Mouse (Mus musculus) kidney, adult 11 months (tissue): ENCODE data around the gene 4930578G10Rik.
"Not testable (repeated sequence)": the region's sequence is repeated elsewhere in the genome, so short reads cannot be mapped to it uniquely, and the experiment has no call there.

Experiments used
- DNase-seq: peaks from one replicate; pipeline ENCODE4 v3.0.0; 2022

Gene 4930578G10Rik

DNA sequence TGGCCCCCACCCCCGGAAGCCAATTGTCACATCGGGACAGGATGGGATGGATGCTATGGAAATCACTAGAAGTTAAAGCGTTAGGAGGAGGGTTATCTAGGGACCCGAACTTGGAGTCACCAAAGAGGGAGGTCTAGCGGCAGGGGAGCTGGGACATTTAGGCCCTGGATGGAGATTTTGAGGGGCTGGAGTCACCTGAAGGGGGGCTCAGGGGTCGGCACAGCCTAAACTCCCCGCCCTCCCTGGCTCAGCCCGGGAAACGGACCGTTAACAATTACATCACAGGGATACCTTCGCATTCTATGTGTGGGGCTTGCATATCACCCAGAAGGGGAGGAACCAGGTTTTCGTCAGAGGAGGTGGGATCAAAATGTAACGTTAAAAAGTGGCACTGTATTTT is at the start of gene 4930578G10Rik:
TSS of gene 4930578G10Rik (plus strand) at position 301 of the 400 bp plus-strand sequence.
- not testable (repeated sequence) for DNase-seq

DNA sequence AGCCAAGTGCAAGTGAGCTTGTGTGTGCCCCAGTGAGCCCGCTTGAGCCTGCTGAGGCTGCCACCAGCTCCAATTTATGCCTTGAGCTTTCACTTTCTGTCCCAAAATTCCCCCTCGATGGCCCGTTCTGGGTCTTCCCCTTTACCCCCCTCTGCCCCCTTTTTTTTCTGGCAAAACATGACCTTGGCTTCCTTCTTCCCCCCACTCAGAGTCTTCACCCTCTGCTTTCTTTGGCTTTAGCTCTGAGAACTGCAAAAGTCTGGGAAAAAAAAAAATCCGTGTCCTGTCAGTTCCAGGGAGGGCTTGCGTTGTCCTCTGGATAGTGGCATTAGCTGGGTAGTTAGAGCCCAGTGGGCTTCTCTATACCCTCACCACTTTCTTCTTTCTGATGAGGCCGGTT is 21.1 kb downstream of the 4930578G10Rik start, which contains the start of gene Ccl19:
TSS of gene Ccl19 (minus strand) at position 101 of the 400 bp plus-strand sequence.
- not testable (repeated sequence) for DNase-seq

DNA sequence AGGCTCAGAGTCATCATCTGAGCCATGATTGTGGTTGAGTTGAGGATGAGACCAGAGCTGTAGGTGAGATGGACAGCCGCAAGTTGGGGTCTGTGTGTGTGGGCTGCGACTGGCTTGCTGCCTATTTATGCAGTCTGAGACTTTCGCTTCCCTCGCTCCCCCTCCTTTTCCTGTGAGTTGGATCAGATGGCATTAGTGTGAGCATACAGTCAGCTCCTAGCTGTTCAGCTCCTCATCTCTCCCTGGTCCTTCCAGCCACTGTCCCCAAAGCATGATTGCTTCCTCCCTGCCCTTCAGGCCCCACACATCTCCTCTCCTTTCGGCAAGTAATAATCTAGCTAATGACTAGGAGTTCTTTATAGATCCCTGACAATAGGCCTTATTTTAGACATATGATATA is 38.5 kb downstream of the 4930578G10Rik start, which contains the start of gene Ccl21a:
TSS of gene Ccl21a (minus strand) at position 101 of the 400 bp plus-strand sequence.
- not testable (repeated sequence) for DNase-seq

DNA sequence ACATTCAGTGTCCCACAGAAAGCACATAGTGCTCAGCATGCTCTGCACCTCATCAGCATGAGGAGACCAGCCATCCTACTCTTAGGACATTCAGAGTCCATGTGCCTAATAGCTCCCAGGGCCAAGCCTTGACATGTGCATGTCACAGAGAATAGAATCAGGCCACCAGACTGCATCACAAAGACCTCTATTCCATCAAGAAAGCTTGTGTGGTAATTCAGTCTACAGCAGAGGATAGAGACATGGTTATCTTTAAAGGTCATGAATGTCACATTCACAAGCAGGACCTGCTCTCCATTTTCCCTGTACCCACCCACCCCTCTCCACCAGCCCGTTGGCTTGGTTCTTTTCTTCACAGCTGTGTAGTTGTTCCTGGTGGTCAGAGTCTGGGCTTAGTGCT is 118.4 kb downstream of the 4930578G10Rik start, which contains the start of gene Fam205a1:
TSS of gene Fam205a1 (minus strand) at position 101 of the 400 bp plus-strand sequence.
- DNase-seq = not testable (repeated sequence)

DNA sequence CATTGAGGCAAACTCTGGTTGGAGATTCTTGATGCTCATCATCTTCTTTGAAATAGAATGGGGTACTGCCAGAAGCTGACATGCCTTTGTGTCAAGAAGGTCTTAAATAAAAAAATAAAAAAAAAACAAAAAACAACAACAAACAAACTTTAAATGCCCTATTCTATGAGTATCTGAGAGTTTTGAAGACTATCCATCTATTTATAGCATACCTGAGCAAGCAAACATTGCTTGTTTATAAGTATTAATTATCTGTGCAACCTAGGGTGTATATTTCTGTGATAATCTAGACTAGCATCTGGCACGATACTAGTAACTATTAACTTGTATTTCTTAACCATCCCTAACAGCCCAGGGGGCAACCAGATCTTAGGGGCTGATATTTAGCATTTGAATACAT is 121.3 kb downstream of the 4930578G10Rik start, which contains the start of gene Gm12394:
TSS of gene Gm12394 (minus strand) at position 101 of the 400 bp plus-strand sequence.
- not testable (repeated sequence) for DNase-seq

DNA sequence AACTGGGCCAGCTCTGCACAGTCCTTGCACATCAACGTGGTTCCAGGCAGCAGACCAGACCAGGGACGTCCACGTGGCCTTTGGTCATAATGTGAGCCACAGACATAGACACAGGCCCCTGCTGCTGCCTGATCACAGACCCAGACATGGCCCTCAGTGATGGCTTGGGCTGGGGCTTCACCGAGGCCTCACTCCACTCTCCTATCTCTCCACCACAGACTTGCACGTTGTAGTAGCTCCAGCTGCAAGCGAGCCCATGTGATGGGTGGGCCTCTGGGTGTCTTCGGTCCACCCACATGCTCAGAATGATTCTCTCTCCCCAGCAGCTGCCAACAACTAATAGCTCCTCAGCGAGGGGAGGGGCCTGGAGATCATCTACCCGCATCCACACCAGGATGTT is 125.1 kb downstream of the 4930578G10Rik start:
- not testable (repeated sequence) for DNase-seq

DNA sequence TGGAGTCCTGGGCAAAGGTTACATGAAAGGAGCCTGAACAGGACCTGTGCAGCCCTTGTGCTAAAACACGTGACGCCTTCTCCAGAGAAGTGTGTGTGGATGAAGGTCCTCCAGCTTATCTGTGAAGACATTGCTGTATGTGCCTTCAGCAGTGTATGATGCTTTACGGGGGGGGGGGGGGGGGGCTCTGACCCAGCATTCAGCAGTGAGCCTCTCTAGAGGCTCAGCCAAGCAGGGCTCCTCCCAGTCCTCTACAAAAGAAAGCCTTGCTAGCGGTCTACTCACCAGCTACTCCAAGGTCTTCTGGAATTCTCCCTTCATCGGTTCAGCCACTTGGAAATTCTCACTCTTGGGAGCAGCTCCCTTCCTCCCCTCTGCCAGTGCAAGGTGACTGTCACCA is 128.1 kb downstream of the 4930578G10Rik start:
- not testable (repeated sequence) for DNase-seq

DNA sequence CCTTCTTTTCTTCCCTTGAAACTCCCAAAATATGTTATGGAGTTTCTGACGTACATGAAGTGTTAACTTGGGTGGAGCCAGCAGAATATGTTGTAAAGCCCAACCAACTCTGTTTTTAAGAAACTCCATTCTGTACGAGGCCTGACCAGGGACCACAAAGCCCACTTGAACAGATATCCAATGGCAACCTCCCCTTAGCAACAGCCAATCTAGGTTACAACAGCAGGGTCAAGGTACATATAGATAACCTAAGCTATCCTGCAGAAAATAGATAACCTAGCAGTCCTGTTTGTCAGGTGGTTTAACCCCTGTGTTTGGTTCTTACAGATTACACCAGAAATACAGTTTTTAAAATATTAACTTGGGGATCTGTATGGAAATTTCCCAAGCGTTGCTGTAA is 132.0 kb downstream of the 4930578G10Rik start:
- no peak for DNase-seq

DNA sequence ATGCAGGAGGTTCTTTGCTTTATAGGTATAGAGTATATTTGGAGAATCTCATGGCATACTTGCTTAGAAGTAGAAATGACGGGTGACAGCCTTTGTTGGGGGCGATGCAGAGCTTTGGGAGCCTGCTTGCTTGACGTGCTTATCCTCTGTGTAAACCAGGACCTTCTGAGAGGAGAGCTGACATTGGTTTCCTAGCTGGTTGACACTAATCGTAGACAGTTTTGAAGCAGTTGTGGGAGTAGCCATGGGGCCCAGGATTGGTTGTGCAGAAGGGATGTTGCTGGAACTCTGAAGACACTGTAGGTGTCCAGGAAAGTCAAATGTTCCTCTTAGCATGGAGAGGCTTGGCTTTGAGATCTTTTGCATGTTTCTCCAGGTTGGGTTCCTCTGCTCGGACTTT is 132.8 kb downstream of the 4930578G10Rik start:
- no peak for DNase-seq

DNA sequence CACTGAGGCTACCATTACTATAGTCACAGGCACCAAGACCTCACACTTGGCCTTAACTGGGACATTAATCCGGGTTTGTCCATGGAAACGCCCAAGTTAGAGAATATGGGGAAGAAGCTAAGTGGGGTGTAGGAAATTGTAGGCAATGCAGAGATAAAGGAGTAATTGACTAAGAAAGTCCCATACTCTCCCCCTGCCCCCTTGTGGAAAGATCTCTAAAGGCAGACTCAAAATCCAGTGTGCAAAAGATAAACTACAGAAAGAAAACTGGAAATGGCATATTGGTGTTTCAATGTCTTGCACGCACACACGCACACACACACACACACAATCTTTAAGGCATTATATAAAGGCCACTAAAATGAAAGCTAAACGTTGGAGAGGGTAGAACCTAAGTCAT is 135.4 kb downstream of the 4930578G10Rik start:
- no peak for DNase-seq

DNA sequence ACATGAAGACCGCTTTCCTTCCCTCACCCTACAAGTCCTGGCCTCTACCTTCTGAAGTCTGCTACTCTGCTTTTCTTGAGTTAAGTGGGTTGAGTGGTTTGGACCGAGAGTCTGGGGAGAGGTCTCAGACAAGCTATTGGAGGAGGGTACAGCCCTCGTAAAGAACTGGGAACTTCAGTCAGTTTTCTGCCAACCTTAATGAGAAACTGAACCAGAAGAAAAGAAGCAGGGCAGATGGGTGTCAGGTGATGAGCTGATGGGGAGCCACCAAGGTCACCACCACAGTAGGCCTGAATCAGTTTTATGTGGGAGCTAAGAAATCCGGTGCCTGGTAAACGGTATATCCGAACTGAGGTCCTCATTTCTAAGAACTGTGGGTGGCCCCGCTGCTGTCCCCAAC is 136.8 kb downstream of the 4930578G10Rik start:
- no peak for DNase-seq

DNA sequence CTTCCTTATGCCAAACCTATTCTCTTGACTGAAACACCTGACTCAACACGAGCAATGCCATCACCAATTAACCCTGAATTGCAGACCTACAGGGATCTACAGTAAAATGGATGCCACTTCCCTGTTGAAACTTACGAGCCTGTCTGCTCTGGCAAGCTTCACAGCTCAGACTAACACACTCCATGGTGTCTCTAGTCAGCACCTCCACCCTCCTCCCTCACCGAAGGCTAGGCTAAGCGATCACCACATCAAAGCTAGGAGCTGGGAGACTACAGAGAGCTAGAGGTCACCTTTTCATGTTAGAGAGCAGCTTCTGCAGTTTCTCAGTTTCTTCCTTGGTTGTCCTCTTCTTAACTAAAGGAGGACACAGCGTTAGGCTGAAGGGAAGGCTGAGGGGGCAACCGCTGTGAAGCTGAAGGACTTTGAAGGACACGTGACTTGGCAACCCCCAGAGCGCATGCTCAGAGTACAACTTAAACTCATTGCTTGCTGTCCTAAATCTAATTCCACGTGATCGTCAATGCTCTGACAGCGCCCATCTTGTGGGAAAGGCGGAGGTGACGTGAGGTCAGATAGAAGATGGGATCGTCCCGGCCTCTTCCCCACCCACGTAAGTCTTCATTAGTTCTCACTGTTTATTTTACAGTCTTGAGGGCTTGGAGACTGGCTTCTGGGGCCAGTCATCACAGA is 137.5 kb downstream of the 4930578G10Rik start:
- peak; percentile 14 for DNase-seq

DNA sequence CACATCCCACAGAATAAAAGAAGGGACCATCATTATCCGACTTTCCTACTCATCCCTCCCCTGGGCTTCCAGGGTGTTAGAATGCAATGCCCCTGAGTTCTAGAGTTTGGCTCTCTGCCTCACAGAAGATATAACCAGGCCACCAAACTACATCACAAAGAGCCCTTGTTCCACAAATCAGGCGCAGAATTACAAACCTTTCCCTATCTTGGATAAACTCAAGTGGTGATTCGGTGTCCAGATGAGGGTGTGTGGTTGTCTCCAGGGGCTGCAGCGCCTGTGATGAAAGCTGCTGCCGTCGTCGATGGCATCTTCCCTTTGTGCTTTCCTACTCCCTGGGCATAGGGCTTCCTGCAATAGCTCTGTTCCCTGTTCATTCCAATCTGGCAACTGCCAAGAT is 138.8 kb downstream of the 4930578G10Rik start, which contains the start of gene Fam205c:
TSS of gene Fam205c (minus strand) at position 101 of the 400 bp plus-strand sequence.
- no peak for DNase-seq

DNA sequence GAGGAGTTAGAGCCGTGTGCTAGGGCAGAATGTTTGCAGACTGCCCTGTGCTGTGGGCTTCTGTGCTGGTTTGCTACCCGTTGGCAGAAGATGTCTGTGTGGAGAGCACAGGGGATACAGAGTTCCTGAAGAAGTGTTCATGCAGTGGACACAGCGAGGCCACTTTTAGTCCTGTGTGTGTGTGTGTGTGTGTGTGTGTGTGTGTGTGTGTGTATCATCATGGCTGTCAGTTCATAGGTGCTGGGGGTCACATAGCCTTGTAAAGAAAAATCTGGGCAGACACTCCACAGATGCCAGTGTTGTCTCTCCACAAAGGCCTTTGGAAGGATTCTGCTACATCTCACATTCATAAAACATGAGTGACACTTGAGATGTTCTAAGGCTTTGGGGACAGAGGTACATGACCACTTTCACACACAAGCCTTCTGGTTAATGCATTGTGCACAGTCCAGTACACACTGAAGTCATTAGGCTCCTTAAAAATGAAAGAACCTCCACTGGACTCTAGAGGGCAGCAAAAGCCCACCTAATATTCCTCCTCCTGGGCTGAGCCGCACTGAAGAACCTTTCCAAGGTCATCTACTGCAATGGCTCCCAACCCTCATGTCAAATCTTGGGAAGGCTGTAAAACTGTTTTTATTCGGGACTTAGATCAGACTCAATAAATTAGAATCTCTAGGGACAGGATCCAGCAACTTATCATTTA is 141.4 kb downstream of the 4930578G10Rik start:
- peak; percentile 32 for DNase-seq

DNA sequence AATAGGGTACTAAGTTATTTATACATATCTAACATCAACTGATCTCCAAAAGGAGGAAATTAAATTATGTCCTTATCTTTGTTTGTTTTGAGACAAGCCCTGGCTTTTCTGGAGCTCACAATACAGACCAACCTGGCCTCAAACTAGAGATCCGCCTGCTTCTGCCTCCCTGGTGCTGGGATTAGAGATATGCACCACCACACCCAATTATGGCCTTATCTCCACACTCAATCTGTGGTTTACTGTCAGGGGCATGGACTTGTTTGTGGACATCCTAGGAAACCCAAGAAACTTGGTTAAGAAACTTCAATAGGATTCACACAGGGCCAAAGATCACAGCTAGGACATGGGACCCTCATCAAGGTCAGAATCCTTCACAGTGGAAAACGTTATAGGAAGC is 142.3 kb downstream of the 4930578G10Rik start:
- DNase-seq = no peak

DNA sequence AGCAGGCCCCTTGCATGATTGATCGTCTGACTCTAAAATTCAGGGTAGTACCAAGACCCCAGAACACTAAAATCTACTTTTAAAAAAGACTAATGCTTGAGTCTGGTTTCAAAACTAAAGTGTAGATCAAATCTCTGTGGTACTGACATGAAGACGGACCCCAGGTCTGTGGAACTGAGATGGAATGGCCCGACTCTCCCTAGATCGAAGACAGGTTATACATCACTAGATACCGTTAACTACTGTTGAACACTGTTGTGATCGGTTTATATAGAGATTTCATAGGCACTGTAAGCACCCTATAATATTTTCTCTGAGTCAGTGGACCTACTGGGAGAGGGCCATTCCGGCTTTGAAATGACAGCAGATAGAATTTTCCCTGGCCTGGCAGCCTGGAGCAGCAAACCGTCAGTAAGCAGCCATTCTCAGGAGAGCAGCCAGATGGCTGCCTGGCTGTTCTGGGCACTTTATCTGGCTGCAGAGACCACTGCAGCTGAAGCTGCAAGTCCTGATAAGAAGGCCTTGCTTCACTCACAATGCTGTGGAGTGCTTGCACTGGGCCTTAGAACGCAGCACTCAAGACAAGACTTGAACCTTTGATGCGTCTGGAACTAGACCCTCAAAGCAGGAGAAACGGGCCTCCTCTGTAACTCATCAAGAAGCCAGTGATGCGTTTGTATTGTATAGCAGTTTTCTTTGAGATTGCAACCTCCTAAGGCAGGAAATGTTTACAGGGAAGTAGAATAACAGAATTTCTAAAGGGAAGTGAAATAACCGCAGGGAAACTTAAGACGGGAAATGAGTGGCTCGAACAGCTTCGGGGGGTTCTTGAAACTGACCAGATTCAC is 144.7 kb downstream of the 4930578G10Rik start:
- DNase-seq = no peak

DNA sequence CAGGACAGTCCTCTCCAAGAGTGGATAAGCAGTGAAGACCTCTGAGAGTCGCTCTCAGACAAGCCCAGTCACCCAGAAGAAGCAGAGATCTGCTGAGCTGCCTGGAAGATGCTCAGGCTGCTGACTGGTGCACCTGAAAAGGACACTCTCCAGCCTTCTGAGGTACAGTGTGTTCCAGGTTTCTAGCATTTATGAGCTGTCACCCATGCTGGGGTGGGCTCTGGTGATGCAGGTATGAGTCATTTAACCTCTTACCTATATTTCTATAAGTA is 145.3 kb downstream of the 4930578G10Rik start:
- DNase-seq = no peak

DNA sequence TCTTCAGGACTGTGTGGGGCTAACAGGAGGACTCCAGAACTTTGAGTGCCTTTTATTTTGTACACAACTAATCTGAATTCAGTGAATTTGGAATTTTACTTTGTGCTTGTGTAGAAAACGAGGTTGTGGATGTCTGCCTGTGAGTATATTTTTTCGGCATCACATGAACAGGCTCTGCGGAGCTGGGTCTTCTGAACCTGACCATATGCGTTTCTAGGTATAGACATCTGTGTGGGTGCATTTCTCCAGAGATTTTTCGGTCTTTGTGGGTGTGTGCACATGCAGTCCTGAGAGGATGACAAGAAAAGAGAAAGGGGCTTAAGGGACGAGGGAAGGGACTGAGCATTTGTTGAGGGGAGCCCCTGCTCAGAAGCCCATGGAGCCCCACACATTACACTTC is 151.6 kb downstream of the 4930578G10Rik start:
- no peak for DNase-seq

DNA sequence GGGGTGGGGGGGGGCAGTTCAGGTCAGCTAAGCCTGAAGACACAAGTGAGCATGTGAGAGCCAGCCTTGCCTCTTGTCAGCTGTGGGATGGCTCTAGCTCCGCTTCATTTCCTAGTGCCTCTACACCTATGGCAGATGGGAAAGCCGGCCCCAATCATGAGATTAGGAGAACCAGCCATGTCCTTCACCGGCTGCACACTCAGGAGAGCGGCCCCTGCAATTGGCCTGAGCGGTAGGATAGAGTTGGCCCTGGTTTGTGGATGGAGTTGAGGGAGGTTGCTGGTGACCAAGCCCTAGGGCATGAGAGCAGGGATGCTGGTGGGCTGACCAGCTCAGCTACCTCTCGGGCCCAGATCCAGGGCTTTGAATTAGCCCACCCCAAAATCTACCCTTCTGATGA is 153.5 kb downstream of the 4930578G10Rik start:
- no peak for DNase-seq

DNA sequence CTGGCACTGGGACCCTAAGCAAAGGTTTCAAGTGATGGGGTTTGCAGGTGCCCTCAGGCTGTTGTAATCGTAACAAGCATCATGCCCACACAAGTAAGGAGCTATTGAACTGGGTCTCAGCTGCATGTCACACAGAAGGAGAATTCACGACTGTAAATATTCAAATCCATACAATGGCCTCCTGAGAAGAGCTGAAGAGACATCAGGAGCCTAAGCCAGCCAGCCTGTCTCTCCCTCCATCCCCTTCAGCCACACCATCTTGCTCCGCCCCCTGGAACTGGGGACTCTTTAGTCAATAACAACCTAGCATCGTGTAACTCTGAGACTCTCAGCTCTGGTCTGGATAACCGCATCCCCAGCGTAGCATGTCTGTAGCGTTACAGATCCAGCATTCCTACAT is 155.8 kb downstream of the 4930578G10Rik start:
- DNase-seq = no peak

DNA sequence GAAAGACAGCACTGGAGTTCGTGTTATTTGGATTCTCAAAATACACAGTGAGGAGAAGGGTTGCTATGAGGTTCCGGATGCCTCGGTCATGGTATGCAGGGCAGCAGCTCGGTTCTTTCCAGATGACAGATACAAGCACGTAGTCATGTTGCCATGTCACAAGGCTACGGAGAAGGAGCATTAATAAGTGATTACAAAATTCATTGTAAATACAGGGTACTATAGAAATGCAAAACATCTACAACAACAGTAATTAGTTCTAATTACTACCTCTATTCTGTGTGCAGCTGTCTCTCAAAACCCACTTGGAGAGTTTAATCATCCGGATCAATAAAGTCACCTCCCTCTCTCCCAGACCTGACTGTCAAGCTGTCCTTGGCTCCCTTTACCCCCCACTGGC is 159.8 kb downstream of the 4930578G10Rik start:
- DNase-seq = no peak
